Mouse (Mus musculus) CD4-positive helper T cell, adult 2 months (primary cell): Measurements from ENCODE around the gene Snx8.
"Not testable (repeated sequence)": the region's sequence is repeated elsewhere in the genome, so short reads cannot be mapped to it uniquely, and the experiment has no call there.

ENCODE experiments used
- DNase-seq: peaks from one replicate; pipeline ENCODE4 v3.0.0-alpha.2; 2012; ENCODE audit warnings: low read depth, missing footprints, low spot score

Gene Snx8

DNA sequence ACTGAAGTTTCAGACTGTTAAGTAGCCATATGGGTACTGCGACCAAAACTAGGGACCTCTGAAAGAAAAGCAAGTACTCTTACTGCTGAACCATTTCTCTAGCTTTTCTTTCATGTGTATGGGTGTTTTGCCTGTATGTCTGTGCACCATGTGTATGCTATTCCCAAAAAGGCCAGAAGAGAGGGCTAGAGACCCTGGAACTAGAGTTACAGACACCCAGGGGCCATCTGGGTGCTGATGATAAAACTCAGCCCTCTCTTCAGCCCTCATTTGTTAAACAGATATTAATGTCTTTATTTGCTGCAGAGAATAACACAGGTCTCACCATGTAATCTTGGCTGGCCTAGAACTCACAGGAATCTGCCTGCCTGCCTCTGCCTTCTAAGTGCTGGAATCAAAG, 4.6 kb downstream of the Snx8 start:
- DNase-seq, result no peak

DNA sequence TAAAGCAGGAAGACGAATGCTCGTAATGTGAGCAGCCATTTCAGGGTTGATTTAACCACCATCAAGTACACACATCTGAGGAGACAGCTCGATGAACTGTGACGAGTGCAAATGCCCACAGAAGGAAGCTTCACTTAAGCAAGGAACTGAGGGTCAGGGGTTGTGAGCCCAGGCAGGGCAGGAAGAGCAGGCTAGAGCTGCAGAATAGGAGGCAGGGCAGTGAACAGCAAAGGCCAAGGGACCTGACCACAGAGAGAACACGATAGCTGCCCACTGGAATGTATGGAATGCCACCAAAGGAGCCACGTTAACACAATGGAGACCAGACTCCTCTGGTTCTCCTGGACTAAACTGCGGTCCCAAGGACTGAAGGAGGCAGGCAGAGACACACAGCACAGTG, 5.5 kb downstream of the Snx8 start:
- no peak for DNase-seq

DNA sequence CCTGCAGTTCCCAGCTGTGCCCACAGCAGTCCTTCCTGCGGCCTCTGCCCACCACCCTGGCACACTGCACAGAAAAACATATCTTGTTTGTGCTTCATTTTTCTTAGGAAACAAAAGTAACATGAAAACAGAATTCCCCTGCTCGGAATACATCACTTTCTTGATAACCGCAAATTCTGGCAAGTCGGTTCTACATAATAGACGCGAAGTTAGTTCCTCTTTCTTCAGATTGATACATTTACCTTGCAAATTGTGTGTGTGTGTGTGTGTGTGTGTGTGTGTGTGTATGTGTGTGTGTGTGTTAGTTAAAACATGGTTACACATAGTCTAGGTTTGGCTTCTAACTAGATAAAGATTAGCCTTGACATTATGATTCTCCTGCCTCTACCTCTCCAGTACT, 6.4 kb downstream of the Snx8 start:
- DNase-seq, result no peak

DNA sequence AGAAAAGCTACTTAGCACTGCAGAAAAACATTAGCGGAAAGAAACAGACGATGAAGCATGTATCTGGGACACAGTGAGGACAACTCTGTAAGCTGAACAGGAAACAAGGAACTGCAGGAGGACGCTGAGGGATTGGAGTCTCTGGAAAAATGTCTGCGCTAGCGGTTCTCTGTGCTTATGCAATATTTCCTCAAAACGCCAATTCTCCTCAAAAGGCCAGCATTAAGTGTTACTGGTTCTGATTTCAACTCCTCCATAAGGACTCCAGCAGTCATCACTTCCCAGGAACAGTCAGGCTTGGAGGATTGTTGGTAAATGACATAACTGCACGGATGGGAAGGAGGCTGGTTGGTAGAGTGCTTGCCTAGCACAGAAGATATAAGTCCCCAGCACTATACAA, 7.9 kb downstream of the Snx8 start:
- DNase-seq, result no peak

DNA sequence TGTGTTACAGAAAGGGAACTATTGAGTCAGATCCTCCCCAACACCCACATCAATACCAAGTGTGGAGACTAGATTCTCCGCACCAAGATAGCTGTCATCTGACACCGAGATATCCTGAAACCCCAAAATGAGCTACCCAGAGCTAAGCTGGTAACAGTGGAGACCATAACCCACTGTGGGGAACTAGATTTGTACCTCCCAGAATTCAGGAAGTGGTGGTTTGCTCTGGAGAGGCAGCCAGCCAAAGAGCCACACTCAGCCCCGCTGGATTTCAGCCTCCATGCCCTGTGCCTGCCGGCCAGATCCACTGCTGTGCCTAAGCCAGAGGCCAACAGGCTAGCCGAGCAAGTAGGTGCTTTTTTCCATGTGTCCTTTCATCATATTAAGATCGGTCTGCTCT, 9.8 kb downstream of the Snx8 start:
- DNase-seq, result no peak

DNA sequence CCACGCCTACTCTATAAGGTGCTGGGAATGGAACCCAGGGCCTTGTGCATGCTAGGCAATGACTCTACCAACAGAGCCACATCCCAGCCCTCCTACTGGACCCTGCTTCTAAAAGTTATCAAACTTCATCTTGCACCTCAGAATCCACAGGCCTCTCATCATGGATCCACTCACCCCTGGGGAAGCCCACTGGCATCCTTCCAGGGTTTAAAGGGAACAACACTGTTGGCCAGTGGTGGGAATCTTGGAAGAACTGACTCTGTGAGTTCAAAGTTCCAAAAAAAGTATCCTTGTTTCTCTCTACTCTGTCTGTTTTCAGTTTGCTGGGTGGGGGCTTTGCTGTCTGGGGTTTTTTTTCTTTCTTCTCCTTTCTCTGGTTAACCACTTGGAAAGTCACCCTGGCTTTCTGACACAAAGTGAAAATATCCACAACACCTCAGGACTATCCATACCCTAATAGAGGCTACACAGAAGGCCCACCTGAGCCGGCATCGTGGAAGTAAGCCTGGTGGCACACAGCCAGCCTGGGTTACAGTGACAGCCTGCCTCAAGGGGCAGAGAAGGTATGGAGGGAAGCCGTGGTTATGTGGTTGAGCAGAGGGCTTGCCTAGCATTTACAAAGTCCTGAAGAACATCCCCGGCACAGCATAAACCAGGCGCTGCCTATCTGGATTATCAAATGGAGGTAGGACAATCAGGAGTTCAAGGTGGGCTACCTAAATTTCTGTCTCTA, 10.8 kb downstream of the Snx8 start:
- no peak for DNase-seq

DNA sequence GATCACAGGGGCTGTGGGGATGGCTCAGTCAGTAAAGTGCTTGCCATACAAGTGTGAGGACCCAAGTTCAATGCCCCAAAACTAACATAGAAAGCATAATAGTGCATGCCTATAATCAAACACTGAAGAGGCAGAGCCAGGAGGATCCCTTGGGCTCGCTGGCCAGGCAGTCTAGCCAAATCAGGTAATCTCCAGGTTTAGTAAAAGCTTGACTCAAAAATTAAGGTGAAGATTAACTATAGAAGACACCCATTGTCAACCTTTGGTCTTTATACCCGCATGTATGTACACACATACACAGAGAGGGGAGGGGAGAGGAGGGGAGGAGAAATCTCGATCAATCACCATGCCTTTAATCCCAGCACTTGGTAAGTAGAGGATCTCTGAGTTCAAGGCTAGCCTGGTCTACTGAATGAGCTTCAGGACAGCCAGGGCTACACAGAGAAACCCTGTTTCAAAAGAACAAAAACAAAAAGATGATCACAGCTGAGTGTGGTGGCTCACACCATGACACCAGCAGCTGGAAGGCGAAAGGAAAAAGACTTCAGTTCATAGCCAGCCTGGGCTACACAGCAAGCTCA, 13.7 kb downstream of the Snx8 start:
- DNase-seq, result no peak

DNA sequence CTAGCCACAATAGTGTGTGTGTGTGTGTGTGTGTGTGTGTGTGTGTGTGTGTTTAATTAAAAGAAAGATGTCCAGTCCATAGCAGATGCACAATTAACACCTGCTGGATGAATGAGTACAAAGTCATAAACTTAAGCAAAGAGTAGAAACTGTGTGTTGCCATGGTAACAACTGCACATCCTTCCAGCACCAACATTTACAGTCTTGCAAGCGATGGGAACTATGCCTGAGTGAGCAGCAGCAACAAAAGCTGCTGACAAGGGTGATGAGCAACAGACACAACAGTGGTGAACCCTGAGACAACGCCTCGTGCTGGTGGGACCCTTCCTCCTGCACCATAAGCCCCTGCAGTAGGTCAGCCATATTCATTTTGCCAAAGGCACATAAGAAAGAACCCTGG, 14.8 kb downstream of the Snx8 start:
- DNase-seq, result no peak

DNA sequence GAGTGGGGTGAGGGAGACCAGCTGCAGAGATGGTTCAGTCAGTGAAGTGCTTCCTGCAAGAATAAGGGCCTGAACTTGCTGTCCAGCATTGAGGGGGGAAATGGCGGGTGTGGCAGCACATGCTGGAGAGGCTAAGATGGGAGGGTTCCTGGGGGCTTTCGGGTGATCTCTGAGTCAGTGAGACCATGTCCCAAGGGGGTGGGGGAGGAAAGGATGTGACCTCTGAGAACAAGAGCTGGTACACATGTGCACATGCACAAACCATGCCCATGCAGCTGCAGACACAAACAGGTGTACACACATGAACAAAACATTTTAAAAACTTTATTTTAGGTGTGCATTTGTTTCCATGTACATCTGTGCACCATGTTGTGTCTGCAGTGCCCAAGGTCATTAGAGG, 15.4 kb downstream of the Snx8 start:
- DNase-seq, result no peak

DNA sequence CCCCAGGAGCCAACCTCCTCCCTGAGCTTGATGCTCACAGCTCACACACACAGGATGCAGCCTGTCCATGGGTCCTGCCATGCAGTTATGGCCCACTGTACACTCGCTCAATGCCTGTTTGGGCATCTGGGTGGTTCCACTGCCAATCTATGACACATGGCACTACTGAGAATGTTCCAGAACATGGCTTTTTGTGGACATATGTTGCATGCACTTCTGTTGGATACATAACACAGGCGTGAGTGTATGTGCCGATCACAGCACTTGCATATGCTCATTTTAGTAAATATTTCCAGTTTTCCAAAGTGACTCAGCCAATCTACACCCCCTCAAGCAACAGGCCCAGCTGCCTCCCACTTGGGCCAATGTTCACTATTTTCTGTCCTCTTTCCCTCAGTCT, 17.4 kb downstream of the Snx8 start:
- DNase-seq, result no peak

DNA sequence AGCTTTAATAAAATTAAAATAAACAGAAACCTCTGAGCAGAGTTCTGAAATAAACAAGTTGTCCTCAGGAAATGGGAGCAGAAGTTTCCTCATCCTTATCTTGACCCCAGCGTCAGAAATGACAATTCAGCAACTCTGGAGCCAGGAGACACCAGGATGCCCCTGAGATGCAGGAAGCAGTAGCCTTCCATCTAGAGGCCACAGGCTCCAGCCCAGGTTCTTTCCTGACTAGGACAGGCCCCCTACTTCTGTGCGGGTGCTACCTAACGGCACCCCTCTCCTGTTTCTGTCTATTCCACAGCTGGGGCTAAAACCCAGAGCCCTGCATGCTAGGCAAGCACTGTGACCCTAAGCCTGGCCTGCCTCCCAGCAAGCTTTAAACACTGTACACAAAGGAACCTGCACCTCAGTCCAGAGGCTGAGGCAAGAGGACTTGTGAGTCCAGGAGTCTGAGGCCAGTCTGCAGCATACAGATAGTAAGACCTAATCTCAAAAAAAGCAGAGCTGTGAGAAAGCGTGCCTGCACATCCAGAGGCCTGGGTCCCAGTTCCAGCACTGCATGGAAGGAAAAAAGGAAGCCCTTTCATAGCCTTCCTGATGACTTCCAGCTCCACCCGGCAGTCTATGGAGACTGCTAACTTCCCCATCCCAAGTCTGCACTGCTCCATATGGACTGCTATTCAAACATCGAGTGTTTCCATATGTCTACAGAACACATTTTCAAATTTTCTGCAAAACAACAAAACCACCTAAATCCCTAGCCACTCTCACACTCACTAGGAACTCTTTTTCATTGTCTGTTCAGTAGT, 18.4 kb downstream of the Snx8 start:
- no peak for DNase-seq

DNA sequence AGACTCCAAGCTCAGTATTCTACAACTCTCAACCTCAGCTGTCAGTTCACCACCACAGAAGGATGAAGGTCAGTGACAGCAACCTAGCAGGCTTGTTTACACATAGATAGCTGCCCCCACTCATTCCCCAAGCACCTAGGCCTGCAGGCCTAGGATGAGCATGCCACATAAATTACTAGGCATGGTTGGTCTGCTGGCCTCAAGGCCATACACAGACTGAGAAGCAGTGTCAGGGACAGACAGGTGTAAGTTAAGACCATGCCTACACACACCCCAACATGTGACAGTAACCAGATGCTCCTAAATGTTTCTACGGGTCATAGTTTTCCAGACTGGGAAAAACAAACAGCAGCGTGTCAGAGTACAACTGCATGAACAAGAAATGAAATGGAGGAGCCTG, 19.6 kb downstream of the Snx8 start:
- no peak for DNase-seq

DNA sequence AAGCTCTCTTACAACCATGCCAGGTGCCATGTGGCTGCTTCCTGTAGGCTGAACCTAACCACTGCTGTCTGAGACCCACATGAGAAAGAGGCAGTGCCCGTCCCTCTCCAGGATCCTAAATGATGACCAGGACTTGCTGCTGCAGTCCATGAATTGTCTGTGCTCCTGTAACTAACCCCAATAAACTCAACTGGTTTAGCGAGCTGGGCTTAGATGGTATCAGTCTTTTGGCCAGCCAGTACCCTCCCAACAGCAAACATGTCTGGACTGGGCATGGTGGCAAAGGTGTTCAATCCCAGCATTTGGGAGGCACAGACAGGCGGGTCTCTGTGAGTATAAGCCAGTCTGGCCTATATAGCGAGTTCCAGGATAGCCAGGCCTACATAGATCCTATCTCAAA, 20.1 kb downstream of the Snx8 start:
- no peak for DNase-seq

DNA sequence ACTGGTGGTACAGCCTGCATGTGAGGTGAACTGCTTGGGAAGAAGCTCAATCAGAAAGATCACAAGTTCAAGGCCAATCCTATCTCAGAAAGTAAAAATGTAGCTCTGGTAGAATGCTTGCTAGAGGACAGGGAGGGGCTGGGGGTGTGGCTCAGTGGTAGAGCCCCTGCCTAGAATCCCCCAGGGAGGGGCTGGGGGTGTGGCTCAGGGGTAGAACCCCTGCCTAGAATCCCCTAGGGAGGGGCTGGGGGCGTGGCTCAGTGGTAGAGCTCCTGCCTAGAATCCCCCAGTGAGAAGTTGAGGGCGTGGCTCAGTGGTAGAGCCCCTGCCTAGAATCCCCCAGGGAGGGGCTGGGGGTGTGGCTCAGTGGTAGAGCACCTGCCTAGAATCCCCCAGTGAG, 20.9 kb downstream of the Snx8 start:
- not testable (repeated sequence) for DNase-seq

DNA sequence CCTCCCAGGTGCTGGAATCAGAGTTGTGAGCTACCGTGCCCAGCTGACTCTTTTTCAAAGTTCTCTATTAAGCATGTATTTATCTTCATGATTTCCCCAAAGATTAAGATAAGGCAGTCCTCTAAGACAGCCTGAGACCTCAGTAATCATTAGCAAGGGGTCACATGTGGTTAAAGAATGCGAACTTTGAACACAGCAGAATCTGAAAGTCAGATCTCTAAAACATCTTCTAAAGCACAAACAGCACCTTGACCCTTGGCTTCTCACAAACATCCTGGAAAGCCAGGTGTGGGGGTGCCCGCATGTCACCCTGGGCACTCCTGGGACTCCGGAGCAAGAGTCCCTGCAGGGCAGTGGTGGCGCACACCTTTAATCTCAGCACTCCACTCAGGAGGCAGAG, 24.6 kb downstream of the Snx8 start:
- no peak for DNase-seq

DNA sequence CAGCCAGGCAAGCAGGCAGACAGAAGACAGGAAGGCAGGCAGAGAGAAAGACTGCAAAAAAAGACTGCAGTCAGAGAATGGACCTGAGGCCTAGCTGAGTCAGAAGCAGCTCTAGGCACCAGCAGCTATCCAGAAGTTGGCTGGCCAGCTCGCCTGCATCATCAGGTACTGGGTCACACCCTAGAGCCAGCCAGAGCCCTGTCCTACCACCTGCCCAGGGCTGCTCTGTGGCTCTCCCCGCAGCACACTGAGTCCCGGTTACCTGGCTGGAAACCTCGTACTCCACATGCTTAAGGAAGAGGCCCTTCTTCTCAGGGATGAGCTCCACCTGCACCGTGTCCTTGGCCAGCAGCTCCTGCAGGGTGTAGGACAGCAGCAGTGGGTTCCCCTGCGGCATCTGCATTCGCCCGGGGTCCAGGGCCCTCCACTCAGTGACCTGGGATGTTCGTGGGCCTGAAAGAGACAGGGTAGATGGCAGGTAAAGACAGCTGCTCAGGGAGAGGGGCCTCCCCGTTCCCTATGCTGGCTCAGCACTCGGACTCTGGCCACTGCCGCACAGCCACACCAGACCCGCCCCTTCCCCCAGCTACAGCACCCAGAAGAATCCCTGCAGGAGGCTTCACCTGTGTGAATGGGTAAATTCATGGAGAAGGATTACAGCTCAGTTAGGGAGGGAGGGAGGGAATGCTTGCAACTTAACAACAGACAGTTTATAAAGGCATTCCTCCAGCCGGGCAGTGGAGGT, 29.0 kb downstream of the Snx8 start:
- no peak for DNase-seq

DNA sequence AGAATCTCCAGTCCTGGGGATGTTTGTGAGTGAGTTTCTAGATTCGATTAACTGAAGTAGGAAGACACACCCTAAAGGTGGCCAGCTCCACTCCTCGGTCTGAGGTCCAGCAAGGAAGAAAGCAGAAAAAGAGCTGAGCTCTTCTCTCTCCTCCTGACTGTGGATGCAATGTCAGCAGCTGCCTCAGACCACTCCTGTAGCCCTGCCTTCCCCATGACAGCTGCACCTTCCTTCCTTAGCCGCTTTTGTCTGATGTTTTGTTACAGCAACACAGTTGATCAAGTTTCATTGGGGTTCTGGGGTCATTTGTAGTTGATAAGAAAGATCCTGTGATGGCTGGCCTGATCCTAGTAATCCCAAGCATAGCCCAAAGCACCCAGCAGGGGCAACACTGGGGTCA, 31.6 kb downstream of the Snx8 start:
- DNase-seq, result no peak

DNA sequence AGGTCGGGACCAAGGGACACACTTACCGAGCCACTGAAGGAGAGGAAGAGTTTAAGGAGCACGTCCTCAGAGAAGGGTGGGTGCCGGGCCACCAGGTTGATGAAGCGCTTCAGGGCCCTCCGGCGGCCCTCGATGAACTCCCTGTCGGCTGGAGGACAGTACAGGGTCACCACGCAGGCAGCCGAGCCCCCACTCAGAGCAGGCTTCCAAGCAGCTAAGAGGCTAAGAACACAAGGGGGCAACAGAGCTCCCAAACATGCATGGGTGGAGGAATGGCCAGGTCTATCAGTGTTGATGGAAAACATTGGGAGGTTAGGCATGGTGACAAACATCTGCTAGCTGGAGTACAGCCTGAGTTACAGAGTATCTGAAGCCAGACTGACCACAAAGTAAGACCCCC, 33.1 kb downstream of the Snx8 start:
- no peak for DNase-seq

DNA sequence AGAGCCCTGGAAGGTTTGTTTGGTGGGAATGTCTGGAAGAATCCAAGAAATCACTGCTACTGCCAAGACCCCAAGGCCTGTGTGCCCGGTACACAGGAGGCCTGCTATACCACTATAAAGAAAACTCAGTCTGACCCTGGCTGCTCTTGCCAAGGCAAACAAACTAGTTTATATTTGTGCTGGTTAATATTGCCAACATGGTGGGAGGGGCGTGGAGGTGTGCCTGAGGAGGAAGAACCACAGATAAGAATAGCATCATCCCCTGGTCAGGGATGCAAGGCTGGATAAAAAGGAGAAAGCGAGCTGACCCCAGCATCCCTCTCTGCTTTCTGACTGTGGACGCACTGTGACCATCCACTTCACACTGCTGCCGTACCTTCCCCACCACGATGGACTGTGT, 36.7 kb downstream of the Snx8 start:
- DNase-seq, result no peak

DNA sequence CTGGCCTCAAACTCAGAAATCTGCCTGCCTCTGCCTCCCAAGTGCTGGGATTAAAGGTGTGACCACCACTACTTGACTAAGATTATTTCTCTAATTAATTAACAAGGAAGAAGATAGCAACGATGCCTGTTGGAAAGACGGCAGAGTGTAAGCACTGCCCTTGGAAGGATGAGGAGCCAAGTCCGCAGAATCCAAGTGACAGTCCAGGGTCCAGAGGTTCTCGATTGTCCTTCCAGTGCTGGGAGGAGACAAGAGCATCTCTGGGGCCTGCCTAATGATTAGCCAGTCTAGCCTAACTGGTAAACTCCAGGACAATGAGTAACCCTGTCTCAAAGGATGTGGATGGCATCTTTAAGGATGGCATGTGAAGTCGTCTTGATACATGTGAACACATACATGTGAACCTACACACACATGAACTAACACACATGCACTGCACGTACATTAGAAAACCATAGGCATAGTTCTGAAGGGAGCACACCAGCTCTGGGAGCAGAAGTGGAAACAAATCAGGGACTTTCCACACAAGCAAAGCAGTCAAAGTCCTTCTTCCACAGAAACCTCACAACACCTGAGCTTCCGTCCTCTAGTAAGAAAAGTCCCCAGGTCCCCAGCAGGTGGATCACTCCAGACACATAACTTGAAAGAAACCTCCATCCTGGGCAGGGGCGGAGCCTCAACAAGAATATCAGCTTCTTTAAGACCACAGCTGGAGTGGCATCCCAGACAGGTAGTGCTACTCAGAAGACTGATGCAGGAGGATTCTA, 38.1 kb downstream of the Snx8 start:
- DNase-seq, result no peak

DNA sequence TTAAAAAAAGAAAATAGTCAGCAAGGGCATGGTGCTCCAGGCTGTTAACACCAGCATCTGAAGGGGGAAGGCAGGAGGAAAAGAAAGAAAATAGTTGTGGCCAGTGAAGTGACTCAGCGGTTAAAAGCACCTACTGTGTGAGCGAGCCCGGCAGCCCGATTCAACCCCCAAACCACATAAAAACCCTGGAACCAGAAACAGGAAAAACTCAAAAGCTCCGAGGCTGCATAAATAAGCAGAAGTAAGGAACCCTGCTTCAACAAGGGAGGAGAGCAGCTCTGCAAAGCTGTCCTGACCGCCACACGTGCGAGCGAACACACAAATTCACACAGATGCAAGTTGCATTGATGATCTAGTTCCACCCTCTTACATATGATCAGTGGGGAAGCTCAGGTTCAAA, 39.2 kb downstream of the Snx8 start:
- no peak for DNase-seq

DNA sequence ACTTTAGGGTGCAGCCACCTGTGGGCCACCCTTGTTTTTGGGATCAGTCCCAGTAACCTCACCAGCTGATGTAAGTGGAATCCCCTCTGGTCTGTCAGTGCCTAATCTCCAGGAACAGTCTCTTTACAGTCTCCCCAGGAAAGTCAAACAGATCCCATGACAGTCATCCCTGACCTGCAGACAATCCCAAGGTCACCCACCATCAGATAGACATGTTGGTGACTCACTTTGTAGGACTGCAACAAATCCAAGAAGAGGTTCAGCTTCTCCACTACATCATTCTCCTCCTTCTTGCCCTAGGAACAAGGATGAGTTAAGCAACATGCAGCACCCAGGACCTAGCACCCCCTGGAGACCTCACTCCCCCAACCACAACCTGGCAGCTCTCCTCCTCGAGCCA, 43.0 kb downstream of the Snx8 start:
- DNase-seq, result no peak
